Mouse (Mus musculus): ENCODE measurements around the gene Cux2. TPM values are rescaled to one million over a fixed set of nuclear protein-coding genes. Genes with fewer than 3 reads are reported as not detected.

Gene Cux2
- total RNA-seq, 2 experiments from 2014 or later, result 196 to 205 TPM

- intact Hi-C loops (cut with DNase I), result no loop called here
- DNase-seq (ENCODE audit: low spot score in 2 of 2), result no peak
These were observed 58.0 kb downstream of the Cux2 start for GRCm38 (mm10) chr5:121991914-121992313.

GRCm38 (mm10) chr5:121985855-121986254 lies 64.0 kb downstream of the Cux2 start:
- intact Hi-C loops (cut with DNase I), result no loop called here
- DNase-seq (ENCODE audit: low spot score in 2 of 2), result no peak

- intact Hi-C loops (cut with DNase I), result no loop called here
- no peak for DNase-seq (ENCODE audit: low spot score in 2 of 2)
These were observed 68.2 kb downstream of the Cux2 start for GRCm38 (mm10) chr5:121981650-121982131.

- intact Hi-C loops (cut with DNase I), result no loop called here
- DNase-seq (ENCODE audit: low spot score in 2 of 2), result no peak
These were observed 73.6 kb downstream of the Cux2 start for GRCm38 (mm10) chr5:121976331-121976730.

- intact Hi-C loops (cut with DNase I), result no loop called here
- DNase-seq (ENCODE audit: low spot score in 2 of 2), result no peak
These were observed 76.4 kb downstream of the Cux2 start for GRCm38 (mm10) chr5:121973541-121973940.

GRCm38 (mm10) chr5:121972680-121973192 lies 77.2 kb downstream of the Cux2 start:
- DNase-seq (ENCODE audit: low spot score in 2 of 2), result no peak
- intact Hi-C loops (cut with DNase I), result no loop called here

- no peak for DNase-seq (ENCODE audit: low spot score in 2 of 2)
- intact Hi-C loops (cut with DNase I), result no loop called here
These were observed 80.9 kb downstream of the Cux2 start for GRCm38 (mm10) chr5:121968999-121969398.

- intact Hi-C loops (cut with DNase I), result no loop called here
- DNase-seq (ENCODE audit: low spot score in 2 of 2), result peak in 1 of 2 experiments; percentile 35
These were observed 81.5 kb downstream of the Cux2 start for GRCm38 (mm10) chr5:121968416-121968815.

GRCm38 (mm10) chr5:121967520-121967919 lies 82.4 kb downstream of the Cux2 start:
- intact Hi-C loops (cut with DNase I), result no loop called here
- peak in 1 of 2 experiments; percentile 54 for DNase-seq (ENCODE audit: low spot score in 2 of 2)

- intact Hi-C loops (cut with DNase I), result no loop called here
These were observed 83.0 kb downstream of the Cux2 start for GRCm38 (mm10) chr5:121966940-121967339.

GRCm38 (mm10) chr5:121962974-121963373 lies 86.9 kb downstream of the Cux2 start:
- intact Hi-C loops (cut with DNase I), result no loop called here
- peak; percentile 26 to 79 for DNase-seq (ENCODE audit: low spot score in 2 of 2)

More at GRCm38 (mm10) chr5:121966940-121967339, 83.0 kb downstream of the Cux2 start:
- no peak for DNase-seq (ENCODE audit: low spot score in 2 of 2)

- intact Hi-C loops (cut with DNase I), result no loop called here
- no peak for DNase-seq (ENCODE audit: low spot score in 2 of 2)
These were observed 87.5 kb downstream of the Cux2 start for GRCm38 (mm10) chr5:121962359-121962758.

- intact Hi-C loops (cut with DNase I), result no loop called here
- DNase-seq (ENCODE audit: low spot score in 2 of 2), result no peak
These were observed 88.6 kb downstream of the Cux2 start for GRCm38 (mm10) chr5:121961256-121961655.

- intact Hi-C loops (cut with DNase I), result no loop called here
- peak in 1 of 2 experiments; percentile 68 for DNase-seq (ENCODE audit: low spot score in 2 of 2)
These were observed 90.2 kb downstream of the Cux2 start for GRCm38 (mm10) chr5:121959688-121960087.

- no peak for DNase-seq (ENCODE audit: low spot score in 2 of 2)
- intact Hi-C loops (cut with DNase I), result no loop called here
These were observed 91.4 kb downstream of the Cux2 start for GRCm38 (mm10) chr5:121958551-121958950.

- intact Hi-C loops (cut with DNase I), result no loop called here
- no peak for DNase-seq (ENCODE audit: low spot score in 2 of 2)
These were observed 94.1 kb downstream of the Cux2 start for GRCm38 (mm10) chr5:121955806-121956205.

GRCm38 (mm10) chr5:121950175-121950574 lies 99.7 kb downstream of the Cux2 start:
- intact Hi-C loops (cut with DNase I), result no loop called here
- no peak for DNase-seq (ENCODE audit: low spot score in 2 of 2)

GRCm38 (mm10) chr5:121949050-121949443 lies 100.9 kb downstream of the Cux2 start:
- DNase-seq (ENCODE audit: low spot score in 2 of 2), result no peak
- intact Hi-C loops (cut with DNase I), result loop anchor here (5.0 kb wide), 2 partner anchors 98 to 138 kb away; no protein-coding TSS in a partner anchor

GRCm38 (mm10) chr5:121948302-121949049 lies 101.4 kb downstream of the Cux2 start:
- DNase-seq (ENCODE audit: low spot score in 2 of 2), result peak; percentile 32
- intact Hi-C loops (cut with DNase I), result loop anchor here (5.0 kb wide), 2 partner anchors 99 to 139 kb away; no protein-coding TSS in a partner anchor

- intact Hi-C loops (cut with DNase I), result loop anchor here (5.0 kb wide), 2 partner anchors 101 to 141 kb away; no protein-coding TSS in a partner anchor
- DNase-seq (ENCODE audit: low spot score in 2 of 2), result no peak
These were observed 103.2 kb downstream of the Cux2 start for GRCm38 (mm10) chr5:121946657-121947245.
